Mouse (Mus musculus) gastrocnemius, postnatal 36 days (tissue): ENCODE results near the gene Ppp1r12c. TPM values are rescaled to one million over a fixed set of nuclear protein-coding genes. Genes with fewer than 3 reads are reported as not detected.

Source experiments
- DNase-seq, 2 experiments: peaks; one replicate each; pipeline ENCODE4 v3.0.0; 2022
- intact Hi-C: fragments of 180-260 bp; cut with DNase I; formaldehyde crosslinking; loops from one replicate; pipeline ENCODE4 v1.15.1; 2025
- microRNA-seq, 2 experiments: library from miRNA; unstranded; fragments of <30 nt; microRNA quantifications; one replicate each; pipeline ENCODE4 v1.2.0; 2021
- total RNA-seq, 2 experiments: library from RNA; stranded (reverse); gene quantifications; 2 replicates each; pipeline ENCODE4 v1.2.3; 2021

Ppp1r12c gene
- total RNA-seq, 2 experiments from 2014 or later = 18.3 to 19.4 TPM

- intact Hi-C loops = loop anchor here (5.0 kb wide), 1 partner anchor 355 kb away; no protein-coding TSS in a partner anchor
- DNase-seq = no peak
These were observed 54.3 kb downstream of the Ppp1r12c start for GRCm38 (mm10) chr7:4447138-4447537.

- DNase-seq = peak; percentile 78 to 84
- intact Hi-C loops = loop anchor here (5.0 kb wide), 1 partner anchor 357 kb away; no protein-coding TSS in a partner anchor
These were observed 56.2 kb downstream of the Ppp1r12c start, which contains the start of gene Rdh13 for GRCm38 (mm10) chr7:4445216-4445791. TSS of gene Rdh13 (minus strand) at chr7:4445649.

GRCm38 (mm10) chr7:4440549-4440948 lies 60.9 kb downstream of the Ppp1r12c start:
- intact Hi-C loops = no loop called here
- DNase-seq = no peak

- intact Hi-C loops = no loop called here
These were observed 63.8 kb downstream of the Ppp1r12c start for GRCm38 (mm10) chr7:4437721-4438120.

GRCm38 (mm10) chr7:4432026-4432425 lies 69.5 kb downstream of the Ppp1r12c start:
- intact Hi-C loops = no loop called here

More at GRCm38 (mm10) chr7:4437721-4438120, 63.8 kb downstream of the Ppp1r12c start:
- no peak for DNase-seq

GRCm38 (mm10) chr7:4431548-4431947 lies 69.9 kb downstream of the Ppp1r12c start:
- intact Hi-C loops = no loop called here
- peak; percentile 57 to 65 for DNase-seq

More at GRCm38 (mm10) chr7:4432026-4432425, 69.5 kb downstream of the Ppp1r12c start:
- DNase-seq = no peak

Small RNAs within 50 kb of the gene (microRNA-seq; reads per million reads assigned to microRNA genes)
- 0 reads per million in 2 experiments for gene Gm24605

Other genes with a start within 250 kb of the Ppp1r12c start
- not detected for gene Ncr1, start 164.0 kb downstream of the Ppp1r12c start, total RNA-seq
- not detected for gene Gp6, start 103.9 kb downstream of the Ppp1r12c start, total RNA-seq
- 10 to 100 TPM; 13.4 to 15.4 TPM for gene Rdh13, start 56.0 kb downstream of the Ppp1r12c start, total RNA-seq
- gene Eps8l1, start 41.0 kb downstream of the Ppp1r12c start, total RNA-seq = 1 to 10 TPM in 1 of 2 experiments, under 1 TPM in 1; 0.59 to 1.5 TPM
- 100 to 1,000 TPM; 181 to 818 TPM for gene Tnnt1, start 14.7 kb upstream of the Ppp1r12c start, total RNA-seq
- under 1 TPM; 0.44 to 0.64 TPM for gene Tnni3, start 22.5 kb upstream of the Ppp1r12c start, total RNA-seq
- gene Dnaaf3, start 30.8 kb upstream of the Ppp1r12c start, total RNA-seq = not detected
- not detected for gene Syt5, start 45.9 kb upstream of the Ppp1r12c start, total RNA-seq
- gene Ptprh, start 102.4 kb upstream of the Ppp1r12c start, total RNA-seq = not detected
- gene Tmem86b, start 129.7 kb upstream of the Ppp1r12c start, total RNA-seq = 1 to 10 TPM; 2.5 to 3.2 TPM
- gene Ppp6r1, start 157.3 kb upstream of the Ppp1r12c start, total RNA-seq = 10 to 100 TPM; 40.2 to 42.4 TPM
- gene Hspbp1, start 183.4 kb upstream of the Ppp1r12c start, total RNA-seq = 10 to 100 TPM; 22.4 to 24.9 TPM
- 1 to 10 TPM in 1 of 2 experiments, under 1 TPM in 1; 0.54 to 1.6 TPM for gene Brsk1, start 188.9 kb upstream of the Ppp1r12c start, total RNA-seq
- gene Tmem150b, start 223.6 kb upstream of the Ppp1r12c start, total RNA-seq = not detected
- 10 to 100 TPM in 1 of 2 experiments, 1 to 10 TPM in 1; 9.7 to 10.5 TPM for gene Kmt5c, start 238.4 kb upstream of the Ppp1r12c start, total RNA-seq